Mouse (Mus musculus): Measurements from ENCODE around the gene Ets1.

- TF ChIP-seq CTCF (IDR thresholded peaks at IDR 0.05; ENCODE audit: low read depth) (no peak), EP300 (optimal IDR thresholded peaks at IDR 0.05) (no peak)
Observed at GRCm38 (mm10) chr9:32745079-32745763, 109.2 kb downstream of the Ets1 start.

All from stomach, postnatal 0 days (tissue).